Mouse (Mus musculus): Measurements from ENCODE around the gene Ankrd10.
A peak's percentile ranks its signal among the peaks of the same experiment; 100 is the strongest.
"Not testable (repeated sequence)": the region's sequence is repeated elsewhere in the genome, so short reads cannot be mapped to it uniquely, and the experiment has no call there.

Ankrd10 gene

GRCm38 (mm10) chr8:11614126-11614835 lies 21.3 kb downstream of the Ankrd10 start:
- DNase-seq (ENCODE audit: low read depth, low spot score): no peak

- peak; percentile 29 for DNase-seq (ENCODE audit: low read depth, low spot score)
These were observed 26.7 kb downstream of the Ankrd10 start for GRCm38 (mm10) chr8:11608848-11609247.

- peak; percentile 83 for DNase-seq (ENCODE audit: low read depth, low spot score)
These were observed 33.4 kb downstream of the Ankrd10 start for GRCm38 (mm10) chr8:11602006-11602680.

GRCm38 (mm10) chr8:11600301-11600951 lies 35.1 kb downstream of the Ankrd10 start:
- DNase-seq (ENCODE audit: low read depth, low spot score): no peak

GRCm38 (mm10) chr8:11593222-11593884 lies 42.2 kb downstream of the Ankrd10 start:
- no peak for DNase-seq (ENCODE audit: low read depth, low spot score)

GRCm38 (mm10) chr8:11592296-11592695 lies 43.3 kb downstream of the Ankrd10 start:
- peak; percentile 56 for DNase-seq (ENCODE audit: low read depth, low spot score)

- DNase-seq (ENCODE audit: low read depth, low spot score): no peak
These were observed 43.7 kb downstream of the Ankrd10 start for GRCm38 (mm10) chr8:11591837-11592236.

GRCm38 (mm10) chr8:11586374-11586745 lies 49.2 kb downstream of the Ankrd10 start:
- DNase-seq (ENCODE audit: low read depth, low spot score): no peak

- no peak for DNase-seq (ENCODE audit: low read depth, low spot score)
These were observed 49.8 kb downstream of the Ankrd10 start for GRCm38 (mm10) chr8:11585513-11586373.

- DNase-seq (ENCODE audit: low read depth, low spot score): no peak
These were observed 59.8 kb downstream of the Ankrd10 start for GRCm38 (mm10) chr8:11575604-11576384.

- DNase-seq (ENCODE audit: low read depth, low spot score): no peak
These were observed 60.5 kb downstream of the Ankrd10 start for GRCm38 (mm10) chr8:11574911-11575603.

GRCm38 (mm10) chr8:11572428-11572827 lies 63.1 kb downstream of the Ankrd10 start:
- no peak for DNase-seq (ENCODE audit: low read depth, low spot score)

GRCm38 (mm10) chr8:11571950-11572349 lies 63.6 kb downstream of the Ankrd10 start:
- no peak for DNase-seq (ENCODE audit: low read depth, low spot score)

- no peak for DNase-seq (ENCODE audit: low read depth, low spot score)
These were observed 64.8 kb downstream of the Ankrd10 start for GRCm38 (mm10) chr8:11570742-11571141.

GRCm38 (mm10) chr8:11569260-11570097 lies 66.1 kb downstream of the Ankrd10 start:
- DNase-seq (ENCODE audit: low read depth, low spot score): no peak

GRCm38 (mm10) chr8:11568193-11568592 lies 67.4 kb downstream of the Ankrd10 start:
- DNase-seq (ENCODE audit: low read depth, low spot score): not testable (repeated sequence)

- no peak for DNase-seq (ENCODE audit: low read depth, low spot score)
These were observed 70.8 kb downstream of the Ankrd10 start for GRCm38 (mm10) chr8:11564721-11565120.

- DNase-seq (ENCODE audit: low read depth, low spot score): peak; percentile 52
These were observed 71.3 kb downstream of the Ankrd10 start for GRCm38 (mm10) chr8:11564236-11564635.

Data from R1 (cell line).